Mouse (Mus musculus) megakaryocyte progenitor cell, adult 5-6 weeks (primary cell): Measurements from ENCODE around the gene Gas1. TPM values are rescaled to one million over a fixed set of nuclear protein-coding genes. Genes with fewer than 3 reads are reported as not detected.

Source experiments
- ATAC-seq: replicated peaks from 2 replicates; pipeline ENCODE4 v1.8.0; 2016; ENCODE audit warnings: mild to moderate bottlenecking, moderate TSS enrichment, inconsistent platforms; ENCODE audit not compliant: poor library complexity
- total RNA-seq, 2 experiments: library from RNA; stranded (forward) in 1 of 2; stranded (reverse) in 1 of 2; fragments of 157-497, 149-512 nt in 1 of 2; fragments of 200-1000 nt in 1 of 2; gene quantifications; 2 replicates each; pipeline versions ENCODE4 v1.2.3 to v1.2.4; 2015 to 2017

Gas1 gene
- total RNA-seq, 2 experiments from 2014 or later: not detected

DNA sequence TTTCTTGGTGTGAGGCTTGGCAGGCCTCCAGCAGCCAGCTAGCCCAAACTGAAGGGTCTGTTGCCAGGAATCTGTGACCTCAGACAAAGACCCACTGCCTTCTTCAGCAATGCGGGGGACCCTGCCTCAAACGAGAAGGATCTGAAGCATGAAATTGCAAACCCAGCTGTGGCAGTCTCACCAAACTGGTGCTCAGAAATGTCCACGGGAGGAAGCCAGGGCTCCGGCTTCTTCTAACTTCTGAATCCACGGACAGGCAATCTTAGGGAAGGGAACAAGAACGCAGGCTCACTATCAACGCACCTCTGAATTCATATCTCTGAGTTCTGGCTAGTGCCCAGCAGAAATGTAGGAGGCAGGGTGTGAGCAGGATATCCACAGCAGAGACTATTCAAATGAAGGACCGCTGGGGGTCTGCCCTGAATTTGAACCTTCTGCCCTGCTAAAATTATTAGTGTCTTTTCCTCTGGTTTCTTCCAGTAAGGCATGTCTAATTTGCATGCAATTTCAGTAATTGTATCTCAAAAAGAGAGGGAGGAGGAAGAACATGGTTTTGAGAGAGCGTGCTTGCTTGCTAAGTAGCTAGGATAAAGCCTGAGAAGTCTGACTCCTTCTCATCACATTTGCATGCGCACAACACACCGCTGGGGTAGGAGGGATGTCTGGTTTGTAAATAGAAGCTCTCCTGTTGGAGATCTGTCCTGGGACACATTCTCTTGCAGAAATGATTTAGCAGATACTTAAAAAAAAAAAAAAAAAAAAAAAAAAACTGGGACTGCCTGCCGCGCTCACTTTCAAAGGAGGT, 51.5 kb downstream of the Gas1 start:
- ATAC-seq: no peak

DNA sequence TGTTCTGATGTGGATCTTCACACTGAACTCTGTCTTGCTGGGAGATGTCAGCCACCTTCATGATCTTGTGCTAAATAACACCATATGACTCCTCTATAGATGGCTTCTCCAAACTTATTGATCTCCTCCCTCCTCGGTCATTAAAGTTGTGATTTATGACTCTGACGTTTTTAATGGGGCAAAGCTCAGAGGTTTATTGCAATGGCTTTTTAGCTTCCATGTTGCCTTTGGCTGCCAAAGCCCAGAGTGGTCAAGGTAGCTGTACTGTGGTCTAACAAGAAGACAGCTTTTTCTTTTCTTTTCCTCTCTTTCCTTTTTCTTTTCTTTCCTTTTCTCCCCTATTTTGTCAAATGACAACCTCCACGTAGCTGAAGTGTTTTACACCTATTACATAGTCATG, 52.1 kb downstream of the Gas1 start:
- ATAC-seq: no peak

GRCm38 (mm10) chr13:60124456-60124855, 52.7 kb downstream of the Gas1 start:
- ATAC-seq: no peak
